Mouse (Mus musculus) olfactory bulb, adult 2 months (tissue): Measurements from ENCODE around the gene Amy2a3. TPM values are rescaled to one million over a fixed set of nuclear protein-coding genes. Genes with fewer than 3 reads are reported as not detected.
"Not testable (repeated sequence)": the region's sequence is repeated elsewhere in the genome, so short reads cannot be mapped to it uniquely, and the experiment has no call there.

Experiments
- H3K27ac ChIP-seq: fragments of 200-500 bp; 2 replicates; pipeline ENCODE4 v1.5.1; 2012; ENCODE audit warnings: low read depth, low read length; ENCODE audit not compliant: insufficient read depth
- H3K4me1 ChIP-seq: fragments of 200-500 bp; 2 replicates; pipeline ENCODE4 v1.6.1; 2012; ENCODE audit warnings: low read length; ENCODE audit not compliant: control insufficient read depth, insufficient read depth
- H3K4me3 ChIP-seq: fragments of 200-500 bp; 2 replicates; pipeline ENCODE4 v1.5.1; 2012; ENCODE audit warnings: mild to moderate bottlenecking, low read depth, low read length, moderate library complexity; ENCODE audit not compliant: insufficient read depth
- WGBS: fragments of 180-500 bp; shearing (Covaris S2); methylation state at CpG from one replicate; pipeline ENCODE4 v1.1.7; 2018; 5-methylcytosine and 5-hydroxymethylcytosine counted together
- polyA plus RNA-seq: library from polyadenylated mRNA; stranded (reverse); fragments of >200 nt; gene quantifications from 2 replicates; pipeline ENCODE4 v1.2.4, GENCODE M21; 2012; ENCODE audit warnings: low replicate concordance; ENCODE audit not compliant: missing spikeins, insufficient read depth, insufficient read length

The Amy2a3 gene
- polyA plus RNA-seq, result not detected in 2 replicates

GRCm38 (mm10) chr3:113323952-113324351, at the start of gene Amy2a3:
Gene Amy2a3 (minus strand): TSS chr3:113324052.
- WGBS, result no CpG with 5 or more reads among the region's 4 CpGs
- not testable (repeated sequence) for H3K27ac ChIP-seq, H3K4me3 ChIP-seq, H3K4me1 ChIP-seq

- WGBS, result no CpG with 5 or more reads among the region's 4 CpGs
- not testable (repeated sequence) for H3K4me1 ChIP-seq, H3K4me3 ChIP-seq, H3K27ac ChIP-seq
Observed at GRCm38 (mm10) chr3:113356558-113356957, 32.7 kb upstream of the Amy2a3 start, which contains the start of gene Amy2a2. Gene Amy2a2 (minus strand): TSS chr3:113356658.

GRCm38 (mm10) chr3:113345484-113345883, 21.6 kb upstream of the Amy2a3 start:
- H3K27ac ChIP-seq, H3K4me1 ChIP-seq, H3K4me3 ChIP-seq: not testable (repeated sequence)

GRCm38 (mm10) chr3:113312937-113313336, 10.9 kb downstream of the Amy2a3 start:
- not testable (repeated sequence) for H3K4me1 ChIP-seq, H3K4me3 ChIP-seq, H3K27ac ChIP-seq
- no CpG with 5 or more reads among the region's 3 CpGs for WGBS

GRCm38 (mm10) chr3:113291349-113291748, 32.5 kb downstream of the Amy2a3 start, which contains the start of gene Amy2a4:
Gene Amy2a4 (minus strand): TSS chr3:113291449.
- no CpG with 5 or more reads among the region's 4 CpGs for WGBS
- not testable (repeated sequence) for H3K4me1 ChIP-seq, H3K4me3 ChIP-seq

GRCm38 (mm10) chr3:113280285-113280684, 43.6 kb downstream of the Amy2a3 start:
- H3K4me1 ChIP-seq, H3K4me3 ChIP-seq: not testable (repeated sequence)

More at GRCm38 (mm10) chr3:113291349-113291748, 32.5 kb downstream of the Amy2a3 start, which contains the start of gene Amy2a4:
- H3K27ac ChIP-seq, result not testable (repeated sequence)

GRCm38 (mm10) chr3:113279586-113279985, 44.3 kb downstream of the Amy2a3 start:
- not testable (repeated sequence) for H3K4me1 ChIP-seq, H3K27ac ChIP-seq, H3K4me3 ChIP-seq

More at GRCm38 (mm10) chr3:113280285-113280684, 43.6 kb downstream of the Amy2a3 start:
- not testable (repeated sequence) for H3K27ac ChIP-seq

Other genes starting within 250 kb of the Amy2a3 start
- gene Amy2a5, start 65.2 kb downstream of the Amy2a3 start, polyA plus RNA-seq, result not detected in 2 replicates
- gene Amy2a4, start 32.6 kb downstream of the Amy2a3 start, polyA plus RNA-seq, result not detected in 2 replicates
- not detected in 2 replicates for gene Amy2a2, start 32.6 kb upstream of the Amy2a3 start, polyA plus RNA-seq
- gene Amy2a1, start 208.4 kb upstream of the Amy2a3 start, polyA plus RNA-seq, result not detected in 2 replicates